Mouse (Mus musculus): ENCODE measurements at regions not wholly inside any gene's neighbourhood (a gene's known extent, or its start where the extent isn't known, plus 50 kb on each side); places are given as distances from the start of the nearest gene placed in this dataset.

- TF ChIP-seq CTCF (IDR thresholded peaks at IDR 0.05 in 2 of 3, conservative IDR thresholded peaks at IDR 0.05 in 1 of 3; ENCODE audit: control insufficient read depth in 1 of 3, insufficient read depth in 1 of 3, low read depth in 2 of 3, low read length in 3 of 3, poor library complexity in 1 of 3, severe bottlenecking in 1 of 3) (no peak), POLR2AphosphoS5 (IDR thresholded peaks at IDR 0.05; ENCODE audit: borderline replicate concordance, low read depth, low read length) (no peak), POLR2AphosphoS2 (IDR thresholded peaks at IDR 0.05; ENCODE audit: low read length) (no peak), EP300 (IDR thresholded peaks at IDR 0.05; ENCODE audit: low read depth in 1 of 2, low read length in 2 of 2) (no peak), MAFK (IDR thresholded peaks at IDR 0.05; ENCODE audit: borderline replicate concordance, low read depth, low read length) (no peak), MAX (IDR thresholded peaks at IDR 0.05; ENCODE audit: low read length) (no peak), POLR2A (IDR thresholded peaks at IDR 0.05; ENCODE audit: control insufficient read depth in 1 of 2, insufficient read depth in 1 of 2, low read depth in 1 of 2, low read length in 2 of 2, poor library complexity in 1 of 2) (no peak)
These were observed 162.0 kb upstream of the Hsf2 start for GRCm38 (mm10) chr10:57324226-57324625.
